Mouse (Mus musculus): ENCODE measurements around the gene 1110012L19Rik.
"Not testable (repeated sequence)": the region's sequence is repeated elsewhere in the genome, so short reads cannot be mapped to it uniquely, and the experiment has no call there.

Gene 1110012L19Rik

GRCm38 (mm10) chrX:70385276-70385961 is at the start of gene 1110012L19Rik:
TSS of gene 1110012L19Rik (plus strand) at chrX:70385877.
- DNase-seq: peak; percentile 70 to 73

GRCm38 (mm10) chrX:70362985-70363384 is 22.7 kb upstream of the 1110012L19Rik start:
- no peak for DNase-seq

- DNase-seq: peak; percentile 8 to 18
Observed at GRCm38 (mm10) chrX:70363446-70363845, 22.2 kb upstream of the 1110012L19Rik start.

GRCm38 (mm10) chrX:70364202-70364601 is 21.5 kb upstream of the 1110012L19Rik start:
- DNase-seq: no peak

- peak; percentile 89 to 90 for DNase-seq
Observed at GRCm38 (mm10) chrX:70364661-70365613, 20.7 kb upstream of the 1110012L19Rik start, which contains the start of gene Ids. TSS of gene Ids (minus strand) at chrX:70365084.

GRCm38 (mm10) chrX:70369758-70370157 is 15.9 kb upstream of the 1110012L19Rik start:
- not testable (repeated sequence) for DNase-seq

GRCm38 (mm10) chrX:70374469-70375110 is 11.1 kb upstream of the 1110012L19Rik start:
- DNase-seq: not testable (repeated sequence)

GRCm38 (mm10) chrX:70384917-70385275 is 781 bp upstream of the 1110012L19Rik start:
- no peak for DNase-seq

GRCm38 (mm10) chrX:70385962-70386351 is 280 bp downstream of the 1110012L19Rik start:
- peak in 1 of 2 experiments; percentile 42 for DNase-seq

GRCm38 (mm10) chrX:70392636-70393035 is 7.0 kb downstream of the 1110012L19Rik start:
- not testable (repeated sequence) for DNase-seq

GRCm38 (mm10) chrX:70425473-70425872 is 39.8 kb downstream of the 1110012L19Rik start:
- DNase-seq: not testable (repeated sequence)
